In genomic region chr6:126353346-126353745, GRCm38 (mm10) we compare ENCODE assay signal across 12 mouse cellular contexts.
DNase-seq lines count a peak whose midpoint lies in the region; ATAC-seq and TF ChIP-seq lines count a peak whose summit lies in the region.
"Had no signal": no experiment of that assay in that cellular context is flagged by ENCODE, and none has a peak within 500 bp of the region (broad histone marks: within the 10 kb centered on the region; RNA-seq: fewer than 3 reads in every experiment).

No protein-coding gene starts in this region.

- H3K9ac ChIP-seq in forebrain, embryonic 16.5 days (replicated peaks; ENCODE audit: low read depth, low read length), result no peak overlapping the region
- H3K9ac ChIP-seq in limb, embryonic 14.5 days (ENCODE audit: low read depth, low read length, severe bottlenecking), result no peak overlapping the region
- H3K9ac ChIP-seq in neural tube, embryonic 15.5 days (replicated peaks), result no peak overlapping the region
- H3K9ac ChIP-seq: embryonic facial prominence, embryonic 15.5 days; limb, embryonic 12.5 days had no signal

- TF ChIP-seq POLR2A in limb, embryonic 14.5 days (IDR thresholded peaks at IDR 0.05; ENCODE audit: borderline replicate concordance, extremely low read depth, insufficient read depth, insufficient read length), result no peak

- peaks cover 3% of the 10 kb centered on the region; the same call in 1 of the 2 replicates for H3K4me1 ChIP-seq in forebrain, embryonic 16.5 days (replicated peaks; ENCODE audit: control insufficient read depth, insufficient read depth, low read length)
- H3K4me1 ChIP-seq in forebrain, embryonic 10.5 days, result no peaks in the 10 kb centered on the region
- H3K4me1 ChIP-seq in limb, embryonic 14.5 days (ENCODE audit: control insufficient read depth, insufficient read depth, low read length), result no peaks in the 10 kb centered on the region
- no peaks in the 10 kb centered on the region for H3K4me1 ChIP-seq in limb, embryonic 10.5 days
- H3K4me1 ChIP-seq in neural tube, embryonic 15.5 days, result peaks cover 2% of the 10 kb centered on the region; the same call in 1 of the 2 replicates
- H3K4me1 ChIP-seq: embryonic facial prominence, embryonic 15.5 days; limb, embryonic 12.5 days had no signal

- no peak overlapping the region for H3K4me2 ChIP-seq in forebrain, embryonic 16.5 days (ENCODE audit: low read length)
- H3K4me2 ChIP-seq in limb, embryonic 14.5 days (replicated peaks; ENCODE audit: low read depth, low read length, severe bottlenecking), result no peak overlapping the region
- H3K4me2 ChIP-seq in neural tube, embryonic 15.5 days, result no peak overlapping the region
- H3K4me2 ChIP-seq: embryonic facial prominence, embryonic 15.5 days; limb, embryonic 12.5 days had no signal

- H3K4me3 ChIP-seq in forebrain, embryonic 16.5 days (replicated peaks; ENCODE audit: low read length), result no peak overlapping the region
- H3K4me3 ChIP-seq in forebrain, embryonic 10.5 days, result no peak overlapping the region
- no peak overlapping the region for H3K4me3 ChIP-seq in limb, embryonic 14.5 days (replicated peaks; ENCODE audit: low read length)
- no peak overlapping the region for H3K4me3 ChIP-seq in limb, embryonic 10.5 days
- no peak overlapping the region for H3K4me3 ChIP-seq in neural tube, embryonic 15.5 days (replicated peaks)
- H3K4me3 ChIP-seq: embryonic facial prominence, embryonic 15.5 days; layer of hippocampus, adult 2 months; limb, embryonic 12.5 days had no signal

- H3K27me3 ChIP-seq in forebrain, embryonic 16.5 days (replicated peaks; ENCODE audit: control insufficient read depth, insufficient read depth, low read length), result no peaks in the 10 kb centered on the region
- H3K27me3 ChIP-seq in forebrain, embryonic 10.5 days (ENCODE audit: poor library complexity, severe bottlenecking), result no peaks in the 10 kb centered on the region
- no peaks in the 10 kb centered on the region for H3K27me3 ChIP-seq in limb, embryonic 14.5 days (ENCODE audit: control insufficient read depth, insufficient read depth, low read length)
- no peaks in the 10 kb centered on the region for H3K27me3 ChIP-seq in limb, embryonic 10.5 days (ENCODE audit: low read depth, poor library complexity, severe bottlenecking)
- no peaks in the 10 kb centered on the region for H3K27me3 ChIP-seq in neural tube, embryonic 15.5 days (replicated peaks)
- H3K27me3 ChIP-seq: embryonic facial prominence, embryonic 15.5 days had no signal

- H3K27ac ChIP-seq in forebrain, embryonic 16.5 days (ENCODE audit: low read length), result no peak overlapping the region
- H3K27ac ChIP-seq in forebrain, embryonic 10.5 days, result no peak overlapping the region
- no peak overlapping the region for H3K27ac ChIP-seq in limb, embryonic 14.5 days (replicated peaks; ENCODE audit: low read depth, low read length)
- H3K27ac ChIP-seq in limb, embryonic 10.5 days, result no peak overlapping the region
- H3K27ac ChIP-seq in neural tube, embryonic 15.5 days (replicated peaks), result no peak overlapping the region
- H3K27ac ChIP-seq: embryonic facial prominence, embryonic 15.5 days; layer of hippocampus, adult 2 months; limb, embryonic 12.5 days had no signal

- H3K9me3 ChIP-seq in forebrain, embryonic 16.5 days (ENCODE audit: control insufficient read depth, low read length), result no peaks in the 10 kb centered on the region
- no peaks in the 10 kb centered on the region for H3K9me3 ChIP-seq in forebrain, embryonic 10.5 days
- H3K9me3 ChIP-seq in limb, embryonic 14.5 days (ENCODE audit: control insufficient read depth, low read length), result no peaks in the 10 kb centered on the region
- H3K9me3 ChIP-seq in limb, embryonic 10.5 days (replicated peaks), result no peaks in the 10 kb centered on the region
- H3K9me3 ChIP-seq in neural tube, embryonic 15.5 days (replicated peaks), result no peaks in the 10 kb centered on the region
- H3K9me3 ChIP-seq: embryonic facial prominence, embryonic 15.5 days; limb, embryonic 12.5 days had no signal

- ATAC-seq in forebrain, embryonic 16.5 days, result peak; percentile 88
- no peak for ATAC-seq in limb, embryonic 14.5 days (ENCODE audit: low FRiP score, low read depth)
- ATAC-seq in neural tube, embryonic 15.5 days (ENCODE audit: low FRiP score), result no peak
- ATAC-seq: Patski had no signal

- 1% methylated on average over 2 of the region's 2 CpGs for WGBS in forebrain, embryonic 16.5 days
- WGBS in forebrain, embryonic 10.5 days, result 77% methylated on average over 2 of the region's 2 CpGs
- WGBS in limb, embryonic 14.5 days, result 32% methylated on average over 2 of the region's 2 CpGs
- 53% methylated on average over 2 of the region's 2 CpGs for WGBS in limb, embryonic 10.5 days
- 33% methylated on average over 2 of the region's 2 CpGs for WGBS in neural tube, embryonic 15.5 days

- no peaks in the 10 kb centered on the region for H3K36me3 ChIP-seq in forebrain, embryonic 16.5 days (ENCODE audit: control insufficient read depth, insufficient read depth)
- H3K36me3 ChIP-seq in forebrain, embryonic 10.5 days (replicated peaks), result no peaks in the 10 kb centered on the region
- H3K36me3 ChIP-seq in limb, embryonic 14.5 days (ENCODE audit: control insufficient read depth, insufficient read depth, low read length), result no peaks in the 10 kb centered on the region
- no peaks in the 10 kb centered on the region for H3K36me3 ChIP-seq in limb, embryonic 10.5 days
- no peaks in the 10 kb centered on the region for H3K36me3 ChIP-seq in neural tube, embryonic 15.5 days
- H3K36me3 ChIP-seq: embryonic facial prominence, embryonic 15.5 days; limb, embryonic 12.5 days had no signal

- DNase-seq in forebrain, embryonic 10.5 days (ENCODE audit: extremely low spot score, low spot score), result no peak
- DNase-seq in limb, embryonic 14.5 days (ENCODE audit: low spot score), result peak; percentile 29
- DNase-seq in limb, embryonic 10.5 days (ENCODE audit: low spot score), result no peak
- peak; percentile 42 for DNase-seq in adrenal gland, postnatal 10 days
- peak; percentile 93 to 96 for DNase-seq in cerebellum, postnatal 10 days
- no peak for DNase-seq in layer of hippocampus, adult 8-10 months (ENCODE audit: low spot score in 2 of 2)

Comparison
In these comparisons a context has a peak if more than half of its experiments do, and no peak if none do; other contexts are left out.
1. DNase-seq: peak in limb, embryonic 14.5 days (single experiment), adrenal gland, postnatal 10 days (single experiment) and cerebellum, postnatal 10 days (2 of 2); none in forebrain, embryonic 10.5 days (single experiment), limb, embryonic 10.5 days (single experiment) and layer of hippocampus, adult 8-10 months (0 of 2).